Mouse (Mus musculus): ENCODE data around the gene Ranbp17. TPM values are rescaled to one million over a fixed set of nuclear protein-coding genes. Genes with fewer than 3 reads are reported as not detected.
"Not testable (repeated sequence)": the region's sequence is repeated elsewhere in the genome, so short reads cannot be mapped to it uniquely, and the experiment has no call there.

The Ranbp17 gene
- polyA plus RNA-seq, 1 experiment from 2014 or later = 4.7 TPM

GRCm38 (mm10) chr11:33479209-33479608 is 34.3 kb downstream of the Ranbp17 start:
- Histone ChIP-seq H3K4me1 (ENCODE audit: control insufficient read depth in 2 of 2, insufficient read depth in 2 of 2, low read length in 2 of 2) (no peaks in the 10 kb centered on the region), H3K27me3 (ENCODE audit: control insufficient read depth, insufficient read depth, low read length) (no peaks in the 10 kb centered on the region), H3K4me2 (ENCODE audit: low read length) (no peak overlapping the region), H3K9ac (ENCODE audit: low read length) (no peak overlapping the region), H3K9me3 (ENCODE audit: control insufficient read depth, low read length) (no peaks in the 10 kb centered on the region), H3K4me3 (ENCODE audit: control insufficient read depth in 1 of 2, insufficient read depth in 1 of 2, low read depth in 1 of 2, low read length in 2 of 2) (no peak overlapping the region), H3K27ac (replicated peaks in 1 of 2; ENCODE audit: control insufficient read depth in 1 of 2, insufficient read depth in 1 of 2, low read depth in 2 of 2, low read length in 2 of 2) (no peak overlapping the region), H3K36me3 (ENCODE audit: control insufficient read depth, insufficient read depth, low read length) (peaks cover 10% of the 10 kb centered on the region)
- WGBS = 55% methylated on average over 4 of the region's 4 CpGs
- ATAC-seq (ENCODE audit: insufficient number of reproducible peaks, insufficient read depth, low FRiP score, low read depth) = no peak

- no peak overlapping the region for H3K27ac ChIP-seq (replicated peaks in 1 of 2; ENCODE audit: control insufficient read depth in 1 of 2, insufficient read depth in 1 of 2, low read depth in 2 of 2, low read length in 2 of 2)
- H3K9me3 ChIP-seq (ENCODE audit: control insufficient read depth, low read length) = no peaks in the 10 kb centered on the region
- H3K4me3 ChIP-seq (ENCODE audit: control insufficient read depth in 1 of 2, insufficient read depth in 1 of 2, low read depth in 1 of 2, low read length in 2 of 2) = no peak overlapping the region
- H3K9ac ChIP-seq (ENCODE audit: low read length) = no peak overlapping the region
- WGBS = 93% methylated on average over 2 of the region's 2 CpGs
- no peaks in the 10 kb centered on the region for H3K27me3 ChIP-seq (ENCODE audit: control insufficient read depth, insufficient read depth, low read length)
- no peaks in the 10 kb centered on the region for H3K4me1 ChIP-seq (ENCODE audit: control insufficient read depth in 2 of 2, insufficient read depth in 2 of 2, low read length in 2 of 2)
- no peak for ATAC-seq (ENCODE audit: insufficient number of reproducible peaks, insufficient read depth, low FRiP score, low read depth)
- peaks cover 6% of the 10 kb centered on the region; the same call in 1 of the 2 replicates for H3K36me3 ChIP-seq (ENCODE audit: control insufficient read depth, insufficient read depth, low read length)
- no peak overlapping the region for H3K4me2 ChIP-seq (ENCODE audit: low read length)
These were observed 36.9 kb downstream of the Ranbp17 start for GRCm38 (mm10) chr11:33476634-33477033.

GRCm38 (mm10) chr11:33461172-33461571 is 52.4 kb downstream of the Ranbp17 start:
- Histone ChIP-seq H3K9ac (ENCODE audit: low read length) (no peak overlapping the region), H3K27ac (replicated peaks in 1 of 2; ENCODE audit: control insufficient read depth in 1 of 2, insufficient read depth in 1 of 2, low read depth in 2 of 2, low read length in 2 of 2) (no peak overlapping the region), H3K36me3 (ENCODE audit: control insufficient read depth, insufficient read depth, low read length) (no peaks in the 10 kb centered on the region), H3K27me3 (ENCODE audit: control insufficient read depth, insufficient read depth, low read length) (no peaks in the 10 kb centered on the region), H3K4me3 (ENCODE audit: control insufficient read depth in 1 of 2, insufficient read depth in 1 of 2, low read depth in 1 of 2, low read length in 2 of 2) (no peak overlapping the region), H3K9me3 (ENCODE audit: control insufficient read depth, low read length) (no peaks in the 10 kb centered on the region), H3K4me2 (ENCODE audit: low read length) (no peak overlapping the region), H3K4me1 (ENCODE audit: control insufficient read depth in 2 of 2, insufficient read depth in 2 of 2, low read length in 2 of 2) (no peaks in the 10 kb centered on the region)
- ATAC-seq (ENCODE audit: insufficient number of reproducible peaks, insufficient read depth, low FRiP score, low read depth) = no peak
- WGBS = 46% methylated on average over 1 of the region's 1 CpGs

DNA sequence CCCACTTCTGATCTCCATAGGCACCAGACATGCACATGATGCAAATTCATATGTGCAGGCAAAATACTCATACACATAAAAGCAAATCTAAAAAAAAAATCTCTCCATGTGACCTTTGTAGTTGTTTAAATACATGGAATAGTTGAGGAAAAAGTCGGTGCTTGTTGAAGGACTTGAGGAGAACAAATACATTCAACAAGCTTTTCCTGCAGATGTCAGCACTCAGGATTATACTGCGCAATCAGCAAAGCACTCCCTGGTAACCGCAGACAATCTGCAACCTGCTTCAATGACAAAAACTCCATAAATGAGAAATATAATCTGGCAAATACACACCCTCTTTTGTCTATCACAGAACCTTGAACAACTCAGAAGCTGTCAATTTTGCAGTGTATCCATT is 59.5 kb downstream of the Ranbp17 start:
- H3K4me1 ChIP-seq (ENCODE audit: control insufficient read depth in 2 of 2, insufficient read depth in 2 of 2, low read length in 2 of 2) = no peaks in the 10 kb centered on the region
- H3K4me3 ChIP-seq (ENCODE audit: control insufficient read depth in 1 of 2, insufficient read depth in 1 of 2, low read depth in 1 of 2, low read length in 2 of 2) = no peak overlapping the region
- H3K9ac ChIP-seq (ENCODE audit: low read length) = no peak overlapping the region
- H3K9me3 ChIP-seq (ENCODE audit: control insufficient read depth, low read length) = no peaks in the 10 kb centered on the region
- H3K27ac ChIP-seq (replicated peaks in 1 of 2; ENCODE audit: control insufficient read depth in 1 of 2, insufficient read depth in 1 of 2, low read depth in 2 of 2, low read length in 2 of 2) = no peak overlapping the region
- H3K36me3 ChIP-seq (ENCODE audit: control insufficient read depth, insufficient read depth, low read length) = no peaks in the 10 kb centered on the region
- no peak for ATAC-seq (ENCODE audit: insufficient number of reproducible peaks, insufficient read depth, low FRiP score, low read depth)
- no peak overlapping the region for H3K4me2 ChIP-seq (ENCODE audit: low read length)
- H3K27me3 ChIP-seq (ENCODE audit: control insufficient read depth, insufficient read depth, low read length) = no peaks in the 10 kb centered on the region
- WGBS = 74% methylated on average over 3 of the region's 3 CpGs

GRCm38 (mm10) chr11:33433813-33434212 is 79.7 kb downstream of the Ranbp17 start:
- Histone ChIP-seq H3K4me3 (ENCODE audit: control insufficient read depth in 1 of 2, insufficient read depth in 1 of 2, low read depth in 1 of 2, low read length in 2 of 2) (no peak overlapping the region), H3K4me2 (ENCODE audit: low read length) (no peak overlapping the region), H3K27ac (replicated peaks in 1 of 2; ENCODE audit: control insufficient read depth in 1 of 2, insufficient read depth in 1 of 2, low read depth in 2 of 2, low read length in 2 of 2) (no peak overlapping the region), H3K4me1 (ENCODE audit: control insufficient read depth in 2 of 2, insufficient read depth in 2 of 2, low read length in 2 of 2) (no peaks in the 10 kb centered on the region), H3K9me3 (ENCODE audit: control insufficient read depth, low read length) (no peaks in the 10 kb centered on the region), H3K27me3 (ENCODE audit: control insufficient read depth, insufficient read depth, low read length) (no peaks in the 10 kb centered on the region), H3K9ac (ENCODE audit: low read length) (no peak overlapping the region), H3K36me3 (ENCODE audit: control insufficient read depth, insufficient read depth, low read length) (no peaks in the 10 kb centered on the region)
- ATAC-seq (ENCODE audit: insufficient number of reproducible peaks, insufficient read depth, low FRiP score, low read depth) = no peak
- 15% methylated on average over 5 of the region's 5 CpGs for WGBS

DNA sequence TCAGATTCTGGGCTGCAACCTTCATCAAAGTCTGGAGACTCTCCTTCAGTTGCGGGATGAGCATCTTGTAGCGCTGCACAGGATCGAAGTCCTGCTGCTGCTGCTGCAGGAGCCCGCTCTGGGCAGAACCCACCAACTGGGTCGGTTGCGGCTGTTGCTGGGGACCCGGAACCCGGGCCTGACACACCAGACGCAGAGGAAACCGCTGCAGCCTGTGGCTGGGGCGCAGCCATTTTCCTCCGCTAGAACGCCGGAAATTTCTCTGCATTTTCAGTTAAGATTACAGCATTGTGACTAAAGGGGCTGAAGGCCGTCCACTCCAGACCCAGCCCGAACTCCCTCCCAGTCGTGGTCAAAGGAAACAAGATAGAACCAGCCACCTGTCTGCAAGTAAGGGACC is 85.3 kb downstream of the Ranbp17 start:
- H3K4me3 ChIP-seq (ENCODE audit: control insufficient read depth in 1 of 2, insufficient read depth in 1 of 2, low read depth in 1 of 2, low read length in 2 of 2); H3K9me3 ChIP-seq (ENCODE audit: control insufficient read depth, low read length); H3K4me2 ChIP-seq (ENCODE audit: low read length); H3K4me1 ChIP-seq (ENCODE audit: control insufficient read depth in 2 of 2, insufficient read depth in 2 of 2, low read length in 2 of 2); ATAC-seq (ENCODE audit: insufficient number of reproducible peaks, insufficient read depth, low FRiP score, low read depth); H3K9ac ChIP-seq (ENCODE audit: low read length); H3K27ac ChIP-seq (replicated peaks in 1 of 2; ENCODE audit: control insufficient read depth in 1 of 2, insufficient read depth in 1 of 2, low read depth in 2 of 2, low read length in 2 of 2); H3K36me3 ChIP-seq (ENCODE audit: control insufficient read depth, insufficient read depth, low read length); H3K27me3 ChIP-seq (ENCODE audit: control insufficient read depth, insufficient read depth, low read length): not testable (repeated sequence)
- 85% methylated on average over 17 of the region's 17 CpGs for WGBS

- H3K9me3 ChIP-seq (ENCODE audit: control insufficient read depth, low read length); H3K9ac ChIP-seq (ENCODE audit: low read length); H3K27me3 ChIP-seq (ENCODE audit: control insufficient read depth, insufficient read depth, low read length); H3K36me3 ChIP-seq (ENCODE audit: control insufficient read depth, insufficient read depth, low read length); H3K4me1 ChIP-seq (ENCODE audit: control insufficient read depth in 2 of 2, insufficient read depth in 2 of 2, low read length in 2 of 2); H3K4me2 ChIP-seq (ENCODE audit: low read length); ATAC-seq (ENCODE audit: insufficient number of reproducible peaks, insufficient read depth, low FRiP score, low read depth); H3K4me3 ChIP-seq (ENCODE audit: control insufficient read depth in 1 of 2, insufficient read depth in 1 of 2, low read depth in 1 of 2, low read length in 2 of 2); H3K27ac ChIP-seq (replicated peaks in 1 of 2; ENCODE audit: control insufficient read depth in 1 of 2, insufficient read depth in 1 of 2, low read depth in 2 of 2, low read length in 2 of 2): not testable (repeated sequence)
- WGBS = 87% methylated on average over 5 of the region's 5 CpGs
These were observed 85.8 kb downstream of the Ranbp17 start for GRCm38 (mm10) chr11:33427789-33428188.

- H3K27me3 ChIP-seq (ENCODE audit: control insufficient read depth, insufficient read depth, low read length) = no peaks in the 10 kb centered on the region
- H3K9me3 ChIP-seq (ENCODE audit: control insufficient read depth, low read length) = no peaks in the 10 kb centered on the region
- no peak overlapping the region for H3K4me2 ChIP-seq (ENCODE audit: low read length)
- WGBS = 87% methylated on average over 3 of the region's 3 CpGs
- H3K9ac ChIP-seq (ENCODE audit: low read length) = no peak overlapping the region
- no peak overlapping the region for H3K4me3 ChIP-seq (ENCODE audit: control insufficient read depth in 1 of 2, insufficient read depth in 1 of 2, low read depth in 1 of 2, low read length in 2 of 2)
- H3K36me3 ChIP-seq (ENCODE audit: control insufficient read depth, insufficient read depth, low read length) = no peaks in the 10 kb centered on the region
- H3K27ac ChIP-seq (replicated peaks in 1 of 2; ENCODE audit: control insufficient read depth in 1 of 2, insufficient read depth in 1 of 2, low read depth in 2 of 2, low read length in 2 of 2) = no peak overlapping the region
- H3K4me1 ChIP-seq (ENCODE audit: control insufficient read depth in 2 of 2, insufficient read depth in 2 of 2, low read length in 2 of 2) = no peaks in the 10 kb centered on the region
- ATAC-seq (ENCODE audit: insufficient number of reproducible peaks, insufficient read depth, low FRiP score, low read depth) = no peak
These were observed 91.3 kb downstream of the Ranbp17 start for GRCm38 (mm10) chr11:33422226-33422625.
